Mouse (Mus musculus): Measurements from ENCODE around the gene Rab15.

GRCm38 (mm10) chr12:76869561-76869960 lies 46.9 kb upstream of the Rab15 start:
- no peak for TF ChIP-seq CTCF (IDR thresholded peaks at IDR 0.05; ENCODE audit: insufficient read depth, low read length)
- TF ChIP-seq POLR2A (IDR thresholded peaks at IDR 0.05; ENCODE audit: borderline replicate concordance, extremely low read depth, low read depth, low read length), result no peak

Measured in lung, adult 2 months (tissue).